8 mouse cellular contexts compared by ENCODE assay signal in the genomic region with DNA sequence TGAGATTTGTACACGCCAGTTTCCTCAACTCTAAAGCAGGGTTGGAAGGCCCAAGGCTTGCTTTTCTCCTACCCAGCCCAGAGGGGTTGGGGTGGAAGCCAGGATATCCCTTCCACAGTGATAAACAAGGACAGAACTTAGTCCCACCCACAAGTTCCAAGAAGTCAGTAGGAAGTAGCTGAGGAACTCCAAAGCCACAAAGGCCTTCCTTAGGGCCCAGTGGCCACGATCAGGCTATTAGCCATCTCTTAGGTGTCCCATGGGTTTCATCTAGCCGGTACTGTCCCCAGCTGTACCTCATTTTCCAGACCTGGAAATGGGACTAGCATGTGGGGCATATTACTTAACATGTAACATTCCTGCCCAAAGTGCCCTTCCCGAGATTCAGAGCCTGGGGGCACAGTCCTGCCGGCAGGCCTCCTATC.
DNase-seq lines count a peak whose midpoint lies in the region; ATAC-seq and TF ChIP-seq lines count a peak whose summit lies in the region.

No protein-coding gene starts in this region.

- H3K4me1 ChIP-seq in hindbrain, postnatal 0 days (ENCODE audit: insufficient read depth, low read length) = no peaks in the 10 kb centered on the region
- H3K4me1 ChIP-seq in hindbrain, embryonic 14.5 days (replicated peaks; ENCODE audit: control insufficient read depth, insufficient read depth, low read length) = no peaks in the 10 kb centered on the region
- peaks cover 98% of the 10 kb centered on the region for H3K4me1 ChIP-seq in megakaryocyte, embryonic 14.5 days
- no peaks in the 10 kb centered on the region for H3K4me1 ChIP-seq in forebrain, embryonic 13.5 days

- no peak for DNase-seq in hindbrain, postnatal 0 days (ENCODE audit: low spot score)
- DNase-seq in hindbrain, embryonic 14.5 days (ENCODE audit: low spot score) = no peak
- DNase-seq in heart, adult 8-10 months (ENCODE audit: low spot score) = peak; percentile 78
- peak; percentile 64 for DNase-seq in kidney, postnatal 14 days
- DNase-seq in layer of hippocampus, adult 8-10 months (ENCODE audit: low spot score in 2 of 2) = no peak
- DNase-seq in left cerebral cortex, adult 8-10 months (ENCODE audit: low spot score in 2 of 2) = no peak

- TF ChIP-seq CTCF in hindbrain, postnatal 0 days (IDR thresholded peaks at IDR 0.05; ENCODE audit: low read depth) = no peak

- no peak for ATAC-seq in hindbrain, postnatal 0 days
- ATAC-seq in hindbrain, embryonic 14.5 days (ENCODE audit: low FRiP score) = no peak
- no peak for ATAC-seq in forebrain, embryonic 13.5 days

- 75% methylated on average over 5 of the region's 5 CpGs for WGBS in hindbrain, postnatal 0 days
- WGBS in hindbrain, embryonic 14.5 days = 79% methylated on average over 5 of the region's 5 CpGs
- 82% methylated on average over 5 of the region's 5 CpGs for WGBS in forebrain, embryonic 13.5 days

- H3K27me3 ChIP-seq in hindbrain, postnatal 0 days (ENCODE audit: insufficient read depth, low read length) = no peaks in the 10 kb centered on the region
- H3K27me3 ChIP-seq in hindbrain, embryonic 14.5 days (ENCODE audit: control insufficient read depth, insufficient read depth, low read length) = no peaks in the 10 kb centered on the region
- no peaks in the 10 kb centered on the region for H3K27me3 ChIP-seq in megakaryocyte, embryonic 14.5 days (replicated peaks)
- no peaks in the 10 kb centered on the region for H3K27me3 ChIP-seq in forebrain, embryonic 13.5 days

- no peak overlapping the region for H3K4me2 ChIP-seq in hindbrain, postnatal 0 days (ENCODE audit: low read depth, low read length)
- H3K4me2 ChIP-seq in hindbrain, embryonic 14.5 days (replicated peaks) = no peak overlapping the region
- no peak overlapping the region for H3K4me2 ChIP-seq in forebrain, embryonic 13.5 days

- no peaks in the 10 kb centered on the region for H3K36me3 ChIP-seq in hindbrain, postnatal 0 days (ENCODE audit: insufficient read depth, low read length)
- no peaks in the 10 kb centered on the region for H3K36me3 ChIP-seq in hindbrain, embryonic 14.5 days (replicated peaks; ENCODE audit: control insufficient read depth, insufficient read depth)
- peaks cover 54% of the 10 kb centered on the region for H3K36me3 ChIP-seq in megakaryocyte, embryonic 14.5 days (replicated peaks; ENCODE audit: low read length)
- H3K36me3 ChIP-seq in forebrain, embryonic 13.5 days (ENCODE audit: poor library complexity, severe bottlenecking) = no peaks in the 10 kb centered on the region

- H3K4me3 ChIP-seq in hindbrain, postnatal 0 days (ENCODE audit: low read length) = no peak overlapping the region
- no peak overlapping the region for H3K4me3 ChIP-seq in hindbrain, embryonic 14.5 days (replicated peaks; ENCODE audit: low read length)
- peak overlapping the region; percentile 86 for H3K4me3 ChIP-seq in megakaryocyte, embryonic 14.5 days (replicated peaks)
- no peak overlapping the region for H3K4me3 ChIP-seq in forebrain, embryonic 13.5 days

- H3K9ac ChIP-seq in hindbrain, postnatal 0 days (replicated peaks; ENCODE audit: low read length) = no peak overlapping the region
- no peak overlapping the region for H3K9ac ChIP-seq in hindbrain, embryonic 14.5 days
- H3K9ac ChIP-seq in forebrain, embryonic 13.5 days = no peak overlapping the region

- H3K9me3 ChIP-seq in hindbrain, postnatal 0 days (ENCODE audit: low read length) = no peaks in the 10 kb centered on the region
- no peaks in the 10 kb centered on the region for H3K9me3 ChIP-seq in hindbrain, embryonic 14.5 days (ENCODE audit: control insufficient read depth, low read length)
- H3K9me3 ChIP-seq in megakaryocyte, embryonic 14.5 days = no peaks in the 10 kb centered on the region
- no peaks in the 10 kb centered on the region for H3K9me3 ChIP-seq in forebrain, embryonic 13.5 days (replicated peaks)

- peak overlapping the region; percentile 51 for H3K27ac ChIP-seq in hindbrain, postnatal 0 days
- H3K27ac ChIP-seq in hindbrain, embryonic 14.5 days = no peak overlapping the region; the same call in 1 of the 2 replicates
- no peak overlapping the region for H3K27ac ChIP-seq in forebrain, embryonic 13.5 days

Comparison
In these comparisons a context has a peak if more than half of its experiments do, and no peak if none do; other contexts are left out.
1. DNase-seq: peak in heart, adult 8-10 months (single experiment) and kidney, postnatal 14 days (single experiment); none in hindbrain, postnatal 0 days (single experiment), hindbrain, embryonic 14.5 days (single experiment), layer of hippocampus, adult 8-10 months (0 of 2) and left cerebral cortex, adult 8-10 months (0 of 2).